Mouse (Mus musculus) midbrain, postnatal 0 days (tissue): ENCODE measurements around the gene Cacna1c. TPM values are rescaled to one million over a fixed set of nuclear protein-coding genes. Genes with fewer than 3 reads are reported as not detected.
A peak's percentile ranks its signal among the peaks of the same experiment; 100 is the strongest.

Source experiments
- ATAC-seq: fragments of 200-750 bp; cut with Nextera tagmentation; 2 replicates; pipeline ENCODE4 v1.8.0; 2017; ENCODE audit warnings: moderate number of reproducible peaks, mild to moderate bottlenecking, moderate TSS enrichment, moderate library complexity; ENCODE audit not compliant: low FRiP score
- DNase-seq: peaks from one replicate; pipeline ENCODE4 v3.0.0-alpha.2; 2015; ENCODE audit warnings: low spot score
- H3K27ac ChIP-seq: fragments of 300-500 bp; sonication (generic); 2 replicates; pipeline ENCODE4 v1.5.1; 2014; ENCODE audit warnings: low read depth, mild to moderate bottlenecking, low read length, mixed read lengths
- H3K27me3 ChIP-seq: fragments of 300-500 bp; sonication (generic); 2 replicates; pipeline ENCODE4 v1.6.1; 2014; ENCODE audit warnings: low read length, control low read depth, mixed read lengths; ENCODE audit not compliant: insufficient read depth
- H3K36me3 ChIP-seq: fragments of 300-500 bp; sonication (generic); 2 replicates; pipeline ENCODE4 v1.6.1; 2014; ENCODE audit warnings: low read length, control low read depth, mixed read lengths; ENCODE audit not compliant: insufficient read depth
- H3K4me1 ChIP-seq: fragments of 300-500 bp; sonication (generic); 2 replicates; pipeline ENCODE4 v1.6.1; 2014; ENCODE audit warnings: mild to moderate bottlenecking, control low read depth, antibody characterized with exemption, low read length, mixed read lengths; ENCODE audit not compliant: insufficient read depth
- H3K4me2 ChIP-seq: fragments of 300-500 bp; sonication (generic); 2 replicates; pipeline ENCODE4 v1.6.1; 2014; ENCODE audit warnings: low read depth, mild to moderate bottlenecking, low read length, mixed read lengths; ENCODE audit not compliant: poor library complexity, severe bottlenecking
- H3K4me3 ChIP-seq: fragments of 300-500 bp; sonication (generic); 2 replicates; pipeline ENCODE4 v1.5.1; 2014; ENCODE audit warnings: low read depth, mild to moderate bottlenecking, low read length, moderate library complexity
- H3K9ac ChIP-seq: fragments of 300-500 bp; sonication (generic); replicated peaks from 2 replicates; pipeline ENCODE4 v1.6.1; 2014; ENCODE audit warnings: mild to moderate bottlenecking, low read length, moderate library complexity, mixed read lengths; ENCODE audit not compliant: poor library complexity, severe bottlenecking
- H3K9me3 ChIP-seq: fragments of 300-500 bp; sonication (generic); 2 replicates; pipeline ENCODE4 v1.6.1; 2016; ENCODE audit warnings: low read length, control low read depth
- CTCF ChIP-seq: IDR thresholded peaks from 2 replicates; pipeline ENCODE4 v1.5.1; 2016; ENCODE audit warnings: antibody characterized with exemption, mild to moderate bottlenecking
- WGBS: fragments of 180-500 bp; shearing (Covaris S2); extraction: QIAGEN DNeasy Blood & Tissue Kit; methylation state at CpG from one replicate; pipeline ENCODE4 v1.1.7; 2014; 5-methylcytosine and 5-hydroxymethylcytosine counted together
- polyA plus RNA-seq: library from polyadenylated mRNA; unstranded; fragments of >200 nt; fragmentation: Nextera tagmentation; extraction: Ambion mirVana; gene quantifications from 2 replicates; pipeline ENCODE4 v1.2.1, GENCODE M21; 2015
- total RNA-seq: library from RNA; depleted of rRNA; stranded (reverse); fragments of >200 nt; gene quantifications from 2 replicates; pipeline ENCODE4 v1.2.3, GENCODE M21; 2014

Gene Cacna1c
- total and polyA plus RNA-seq, 2 experiments from 2014 or later: 4.9 to 33.9 TPM

DNA sequence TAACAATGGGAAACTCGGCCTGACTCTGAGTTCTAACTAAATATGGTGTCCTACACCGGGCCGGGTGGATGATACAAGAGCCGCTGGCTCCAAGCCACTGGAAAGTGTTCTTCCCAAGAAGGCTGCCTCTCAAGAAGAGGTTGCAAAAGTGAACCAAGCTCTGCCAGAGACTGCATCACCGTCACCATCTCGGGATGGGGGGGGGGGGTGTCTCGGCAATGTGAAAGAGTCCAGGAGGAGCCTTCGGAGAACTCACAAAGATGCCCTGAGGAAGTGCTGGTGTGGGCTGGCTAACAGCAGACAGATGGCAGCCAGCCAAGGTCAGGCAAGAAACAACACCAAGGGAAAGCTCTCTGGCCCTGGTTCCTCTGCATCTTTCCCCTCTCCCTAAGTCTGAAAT, 107.0 kb downstream of the Cacna1c start:
- no peak overlapping the region for H3K27ac ChIP-seq
- H3K4me2 ChIP-seq: no peak overlapping the region
- 0 out of 2 replicates have a peak, but pooled peaks cover 3% of the 10 kb centered on the region for H3K4me1 ChIP-seq
- ATAC-seq (no peak), DNase-seq (peak; percentile 47)
- H3K36me3 ChIP-seq: no peaks in the 10 kb centered on the region
- H3K9me3 ChIP-seq: no peaks in the 10 kb centered on the region
- TF ChIP-seq CTCF: no peak
- 59% methylated on average over 8 of the region's 8 CpGs for WGBS
- H3K27me3 ChIP-seq: no peaks in the 10 kb centered on the region
- no peak overlapping the region for H3K4me3 ChIP-seq
- no peak overlapping the region for H3K9ac ChIP-seq

DNA sequence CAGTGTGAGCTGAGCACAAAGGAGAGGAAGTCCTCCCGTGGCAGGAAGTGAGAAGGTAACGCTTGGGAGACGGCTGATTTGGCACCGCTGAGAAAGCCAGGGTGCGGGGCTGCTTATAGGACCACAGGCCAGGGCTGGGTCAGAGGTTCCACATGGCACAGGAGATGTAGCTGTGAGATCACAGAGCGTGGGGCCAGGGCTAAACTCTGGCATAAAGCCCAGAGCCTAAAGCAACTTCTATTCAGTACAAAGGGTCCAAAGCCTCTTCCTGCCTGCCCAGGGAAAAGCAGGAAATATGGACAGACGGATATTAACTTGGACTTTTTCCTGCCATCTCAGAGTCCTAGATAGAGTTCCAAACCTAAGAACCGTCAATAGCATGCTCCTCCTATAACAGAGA, 107.8 kb downstream of the Cacna1c start:
- Histone ChIP-seq H3K4me2 (no peak overlapping the region), H3K4me1 (0 out of 2 replicates have a peak, but pooled peaks cover 3% of the 10 kb centered on the region), H3K9ac (no peak overlapping the region), H3K9me3 (no peaks in the 10 kb centered on the region), H3K36me3 (no peaks in the 10 kb centered on the region), H3K4me3 (no peak overlapping the region), H3K27me3 (no peaks in the 10 kb centered on the region), H3K27ac (no peak overlapping the region)
- no peak for TF ChIP-seq CTCF
- ATAC-seq: no peak
- 73% methylated on average over 8 of the region's 8 CpGs for WGBS
- no peak for DNase-seq

DNA sequence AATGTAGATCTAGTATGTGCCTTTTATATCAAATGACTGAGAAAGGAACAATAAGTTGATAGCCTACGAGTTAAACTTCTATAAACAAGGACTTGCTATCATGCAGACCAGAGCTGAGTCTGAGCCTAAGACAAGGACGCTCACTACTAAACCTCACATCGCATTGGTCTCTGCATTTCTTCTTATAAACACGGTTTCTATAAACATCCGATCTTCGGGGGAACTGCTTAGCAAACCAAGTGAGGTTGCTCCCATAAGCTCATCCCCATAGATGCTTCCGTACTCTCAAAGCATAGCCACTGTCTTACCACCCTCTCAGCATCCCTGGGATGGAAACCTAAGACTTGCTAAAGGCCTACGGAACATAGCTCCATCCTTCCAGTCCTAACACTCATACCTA, 108.3 kb downstream of the Cacna1c start:
- 89% methylated on average over 8 of the region's 8 CpGs for WGBS

DNA sequence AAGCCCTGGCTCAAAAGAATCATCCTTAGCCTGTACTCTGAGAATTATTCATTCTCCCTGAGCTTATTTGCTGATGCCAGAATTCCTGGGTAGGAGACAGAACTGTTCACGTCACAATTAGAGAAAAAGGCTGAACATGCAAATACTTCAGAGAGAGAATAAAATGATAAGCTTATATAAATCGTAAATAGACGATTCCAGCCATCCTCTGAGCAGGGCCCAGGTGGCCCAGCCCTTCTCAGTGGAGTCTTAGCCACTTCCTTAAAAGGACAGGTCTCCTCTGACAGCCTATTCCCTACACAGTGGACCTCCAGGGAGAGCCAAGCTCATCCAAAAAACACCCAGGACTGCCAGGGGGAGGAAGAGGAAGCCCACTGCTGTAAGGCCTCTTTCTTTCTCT, 110.4 kb downstream of the Cacna1c start:
- 0 out of 2 replicates have a peak, but pooled peaks cover 3% of the 10 kb centered on the region for H3K4me1 ChIP-seq
- H3K4me3 ChIP-seq: no peak overlapping the region
- 52% methylated on average over 3 of the region's 3 CpGs for WGBS
- H3K27me3 ChIP-seq: no peaks in the 10 kb centered on the region
- ATAC-seq (no peak), DNase-seq (no peak)
- no peak for TF ChIP-seq CTCF
- no peak overlapping the region for H3K4me2 ChIP-seq
- no peak overlapping the region for H3K27ac ChIP-seq
- H3K9ac ChIP-seq: no peak overlapping the region
- H3K9me3 ChIP-seq: no peaks in the 10 kb centered on the region
- H3K36me3 ChIP-seq: no peaks in the 10 kb centered on the region

More for the DNA sequence above, 108.3 kb downstream of the Cacna1c start:
- no peak for DNase-seq
- no peaks in the 10 kb centered on the region for H3K36me3 ChIP-seq
- H3K4me3 ChIP-seq: no peak overlapping the region
- H3K27me3 ChIP-seq: no peaks in the 10 kb centered on the region
- 0 out of 2 replicates have a peak, but pooled peaks cover 3% of the 10 kb centered on the region for H3K4me1 ChIP-seq
- no peaks in the 10 kb centered on the region for H3K9me3 ChIP-seq
- no peak overlapping the region for H3K27ac ChIP-seq
- no peak for ATAC-seq
- H3K9ac ChIP-seq: no peak overlapping the region
- H3K4me2 ChIP-seq: no peak overlapping the region
- no peak for TF ChIP-seq CTCF

DNA sequence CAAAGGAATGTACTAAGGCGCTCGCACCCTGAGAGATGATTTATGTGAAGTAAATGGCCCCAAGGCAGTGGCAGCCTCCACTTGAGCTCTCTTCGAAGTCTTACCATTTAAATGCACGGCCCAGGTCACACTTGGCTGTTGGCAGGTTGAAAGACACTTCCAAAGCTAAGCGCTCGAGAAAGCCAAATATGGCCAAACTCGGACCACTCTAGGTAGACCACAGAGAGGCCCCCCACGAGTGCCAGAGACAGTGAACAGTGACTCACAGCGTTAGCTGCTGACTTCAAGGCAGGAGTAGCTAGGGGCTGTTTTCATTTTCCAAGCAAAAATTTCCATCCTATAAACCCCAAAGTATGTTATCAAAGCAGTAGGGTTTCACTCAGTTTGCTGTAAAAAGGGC, 111.7 kb downstream of the Cacna1c start:
- WGBS: 80% methylated on average over 9 of the region's 9 CpGs

DNA sequence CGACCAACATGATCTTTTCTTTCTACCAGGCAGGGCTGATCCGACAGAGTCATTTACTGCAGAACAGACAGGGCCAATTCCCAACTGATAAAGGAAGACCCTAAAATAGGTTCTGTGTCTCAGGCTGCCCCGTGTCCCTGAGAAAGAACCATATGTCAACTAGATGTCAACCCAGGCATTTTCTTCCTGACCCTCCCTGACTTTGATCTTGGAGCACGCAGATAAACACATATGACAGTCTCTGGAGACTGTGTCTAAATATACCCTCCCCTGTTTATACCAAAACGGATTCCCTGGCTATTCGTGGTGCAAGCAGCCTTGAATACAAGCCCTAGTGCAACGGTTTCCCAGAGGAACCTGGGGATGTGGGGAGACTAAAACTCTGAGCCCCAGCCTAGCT, 112.7 kb downstream of the Cacna1c start:
- no peaks in the 10 kb centered on the region for H3K27me3 ChIP-seq
- no peak overlapping the region for H3K4me3 ChIP-seq
- no peaks in the 10 kb centered on the region for H3K9me3 ChIP-seq
- H3K4me2 ChIP-seq: no peak overlapping the region
- H3K4me1 ChIP-seq: 0 out of 2 replicates have a peak, but pooled peaks cover 3% of the 10 kb centered on the region
- 81% methylated on average over 7 of the region's 7 CpGs for WGBS
- no peak for ATAC-seq
- no peaks in the 10 kb centered on the region for H3K36me3 ChIP-seq
- no peak overlapping the region for H3K27ac ChIP-seq
- no peak for DNase-seq
- no peak for TF ChIP-seq CTCF
- H3K9ac ChIP-seq: no peak overlapping the region

More for the DNA sequence above, 111.7 kb downstream of the Cacna1c start:
- Histone ChIP-seq H3K9ac (no peak overlapping the region), H3K9me3 (no peaks in the 10 kb centered on the region), H3K36me3 (no peaks in the 10 kb centered on the region), H3K4me3 (no peak overlapping the region), H3K4me1 (0 out of 2 replicates have a peak, but pooled peaks cover 3% of the 10 kb centered on the region), H3K27me3 (no peaks in the 10 kb centered on the region), H3K4me2 (no peak overlapping the region), H3K27ac (no peak overlapping the region)
- no peak for DNase-seq
- ATAC-seq: no peak
- no peak for TF ChIP-seq CTCF
